Mouse (Mus musculus) lung, adult 2 months (tissue): Measurements from ENCODE around the gene Qpctl.

ENCODE experiments used
- CTCF ChIP-seq: fragments of 200-500 bp; IDR thresholded peaks from 2 replicates; pipeline ENCODE4 v1.5.1; 2011; ENCODE audit warnings: mild to moderate bottlenecking, low read length, control low read depth; ENCODE audit not compliant: insufficient read depth
- POLR2A ChIP-seq: fragments of 200-500 bp; IDR thresholded peaks from 2 replicates; pipeline ENCODE4 v1.6.1; 2011; ENCODE audit warnings: low read depth, mild to moderate bottlenecking, control low read depth, low read length, borderline replicate concordance; ENCODE audit errors: extremely low read depth

GRCm38 (mm10) chr7:19119631-19120429 lies 29.3 kb downstream of the Qpctl start, which contains the start of gene Fbxo46:
- TF ChIP-seq CTCF (no peak), POLR2A (peak; percentile 95)
